Mouse (Mus musculus): ENCODE measurements at regions not wholly inside any gene's neighbourhood (a gene's known extent, or its start where the extent isn't known, plus 50 kb on each side); places are given as distances from the start of the nearest gene placed in this dataset.
A peak's percentile ranks its signal among the peaks of the same experiment; 100 is the strongest.

GRCm38 (mm10) chr8:10760231-10760630 is 248.0 kb downstream of the Irs2 start:
- H3K27ac ChIP-seq (ENCODE audit: low read depth, low read length): peak overlapping the region; percentile 70; the same call in 1 of the 2 replicates
- H3K9me3 ChIP-seq (ENCODE audit: control insufficient read depth, low read length): no peaks in the 10 kb centered on the region
- no peak for ATAC-seq
- H3K27me3 ChIP-seq (replicated peaks; ENCODE audit: control insufficient read depth, insufficient read depth, low read length): no peaks in the 10 kb centered on the region; the same call in 1 of the 2 replicates
- 36% methylated on average over 6 of the region's 6 CpGs for WGBS
- peaks cover 14% of the 10 kb centered on the region for H3K4me1 ChIP-seq (ENCODE audit: control insufficient read depth, insufficient read depth, low read depth, low read length)
- H3K4me3 ChIP-seq (ENCODE audit: low read length): no peak overlapping the region
- H3K9ac ChIP-seq (ENCODE audit: low read depth, low read length): no peak overlapping the region
- H3K4me2 ChIP-seq (ENCODE audit: low read length): peak overlapping the region; percentile 8
- H3K36me3 ChIP-seq (ENCODE audit: control insufficient read depth, insufficient read depth, low read length): no peaks in the 10 kb centered on the region

- H3K27me3 ChIP-seq (replicated peaks; ENCODE audit: control insufficient read depth, insufficient read depth, low read length): no peaks in the 10 kb centered on the region; the same call in 1 of the 2 replicates
- H3K9ac ChIP-seq (ENCODE audit: low read depth, low read length): no peak overlapping the region
- 92% methylated on average over 4 of the region's 4 CpGs for WGBS
- H3K36me3 ChIP-seq (ENCODE audit: control insufficient read depth, insufficient read depth, low read length): no peaks in the 10 kb centered on the region
- H3K4me3 ChIP-seq (ENCODE audit: low read length): no peak overlapping the region
- peaks cover 16% of the 10 kb centered on the region for H3K4me1 ChIP-seq (ENCODE audit: control insufficient read depth, insufficient read depth, low read depth, low read length)
- ATAC-seq: no peak
- no peak overlapping the region for H3K27ac ChIP-seq (ENCODE audit: low read depth, low read length)
- no peaks in the 10 kb centered on the region for H3K9me3 ChIP-seq (ENCODE audit: control insufficient read depth, low read length)
- H3K4me2 ChIP-seq (ENCODE audit: low read length): no peak overlapping the region
These were observed 250.1 kb downstream of the Irs2 start for GRCm38 (mm10) chr8:10758151-10758550.

GRCm38 (mm10) chr8:10754986-10755308 is 253.3 kb downstream of the Irs2 start:
- Histone ChIP-seq H3K4me2 (ENCODE audit: low read length) (no peak overlapping the region), H3K27me3 (replicated peaks; ENCODE audit: control insufficient read depth, insufficient read depth, low read length) (no peaks in the 10 kb centered on the region; the same call in 1 of the 2 replicates), H3K4me3 (ENCODE audit: low read length) (no peak overlapping the region), H3K36me3 (ENCODE audit: control insufficient read depth, insufficient read depth, low read length) (no peaks in the 10 kb centered on the region), H3K4me1 (ENCODE audit: control insufficient read depth, insufficient read depth, low read depth, low read length) (peaks cover 4% of the 10 kb centered on the region; the same call in 1 of the 2 replicates), H3K27ac (ENCODE audit: low read depth, low read length) (no peak overlapping the region), H3K9ac (ENCODE audit: low read depth, low read length) (no peak overlapping the region), H3K9me3 (ENCODE audit: control insufficient read depth, low read length) (no peaks in the 10 kb centered on the region)
- WGBS: 73% methylated on average over 4 of the region's 4 CpGs
- no peak for ATAC-seq

GRCm38 (mm10) chr8:10754232-10754985 is 253.8 kb downstream of the Irs2 start:
- no peak overlapping the region for H3K4me2 ChIP-seq (ENCODE audit: low read length)
- ATAC-seq: no peak
- no peaks in the 10 kb centered on the region for H3K36me3 ChIP-seq (ENCODE audit: control insufficient read depth, insufficient read depth, low read length)
- 0 out of 2 replicates have a peak, but pooled peaks cover 2% of the 10 kb centered on the region for H3K4me1 ChIP-seq (ENCODE audit: control insufficient read depth, insufficient read depth, low read depth, low read length)
- H3K9ac ChIP-seq (ENCODE audit: low read depth, low read length): no peak overlapping the region
- WGBS: 51% methylated on average over 13 of the region's 13 CpGs
- no peaks in the 10 kb centered on the region for H3K9me3 ChIP-seq (ENCODE audit: control insufficient read depth, low read length)
- H3K4me3 ChIP-seq (ENCODE audit: low read length): no peak overlapping the region
- no peaks in the 10 kb centered on the region; the same call in 1 of the 2 replicates for H3K27me3 ChIP-seq (replicated peaks; ENCODE audit: control insufficient read depth, insufficient read depth, low read length)
- no peak overlapping the region for H3K27ac ChIP-seq (ENCODE audit: low read depth, low read length)

- H3K36me3 ChIP-seq (ENCODE audit: control insufficient read depth, insufficient read depth, low read length): no peaks in the 10 kb centered on the region
- no peak overlapping the region for H3K9ac ChIP-seq (ENCODE audit: low read depth, low read length)
- 0 out of 2 replicates have a peak, but pooled peaks cover 2% of the 10 kb centered on the region for H3K4me1 ChIP-seq (ENCODE audit: control insufficient read depth, insufficient read depth, low read depth, low read length)
- no peak overlapping the region for H3K4me2 ChIP-seq (ENCODE audit: low read length)
- no peaks in the 10 kb centered on the region; the same call in 1 of the 2 replicates for H3K27me3 ChIP-seq (replicated peaks; ENCODE audit: control insufficient read depth, insufficient read depth, low read length)
- H3K27ac ChIP-seq (ENCODE audit: low read depth, low read length): no peak overlapping the region
- H3K9me3 ChIP-seq (ENCODE audit: control insufficient read depth, low read length): no peaks in the 10 kb centered on the region
- ATAC-seq: no peak
- H3K4me3 ChIP-seq (ENCODE audit: low read length): no peak overlapping the region
- WGBS: 64% methylated on average over 6 of the region's 6 CpGs
These were observed 255.2 kb downstream of the Irs2 start for GRCm38 (mm10) chr8:10753056-10753455.

GRCm38 (mm10) chr8:10747150-10747549 is 261.1 kb downstream of the Irs2 start:
- no peak overlapping the region for H3K4me2 ChIP-seq (ENCODE audit: low read length)
- no peak overlapping the region for H3K4me3 ChIP-seq (ENCODE audit: low read length)
- H3K9me3 ChIP-seq (ENCODE audit: control insufficient read depth, low read length): no peaks in the 10 kb centered on the region
- H3K36me3 ChIP-seq (ENCODE audit: control insufficient read depth, insufficient read depth, low read length): no peaks in the 10 kb centered on the region
- H3K4me1 ChIP-seq (ENCODE audit: control insufficient read depth, insufficient read depth, low read depth, low read length): no peaks in the 10 kb centered on the region
- no peaks in the 10 kb centered on the region for H3K27me3 ChIP-seq (replicated peaks; ENCODE audit: control insufficient read depth, insufficient read depth, low read length)
- ATAC-seq: no peak
- WGBS: 74% methylated on average over 2 of the region's 2 CpGs
- no peak overlapping the region for H3K27ac ChIP-seq (ENCODE audit: low read depth, low read length)
- H3K9ac ChIP-seq (ENCODE audit: low read depth, low read length): no peak overlapping the region

GRCm38 (mm10) chr8:10743241-10743640 is 265.0 kb downstream of the Irs2 start:
- Histone ChIP-seq H3K9ac (ENCODE audit: low read depth, low read length) (no peak overlapping the region), H3K9me3 (ENCODE audit: control insufficient read depth, low read length) (no peaks in the 10 kb centered on the region), H3K36me3 (ENCODE audit: control insufficient read depth, insufficient read depth, low read length) (no peaks in the 10 kb centered on the region), H3K27me3 (replicated peaks; ENCODE audit: control insufficient read depth, insufficient read depth, low read length) (no peaks in the 10 kb centered on the region), H3K27ac (ENCODE audit: low read depth, low read length) (no peak overlapping the region), H3K4me1 (ENCODE audit: control insufficient read depth, insufficient read depth, low read depth, low read length) (no peaks in the 10 kb centered on the region), H3K4me3 (ENCODE audit: low read length) (no peak overlapping the region), H3K4me2 (ENCODE audit: low read length) (no peak overlapping the region)
- 57% methylated on average over 6 of the region's 6 CpGs for WGBS
- no peak for ATAC-seq

GRCm38 (mm10) chr8:10740837-10741236 is 267.4 kb downstream of the Irs2 start:
- H3K9me3 ChIP-seq (ENCODE audit: control insufficient read depth, low read length): no peaks in the 10 kb centered on the region
- no peak overlapping the region for H3K27ac ChIP-seq (ENCODE audit: low read depth, low read length)
- H3K27me3 ChIP-seq (replicated peaks; ENCODE audit: control insufficient read depth, insufficient read depth, low read length): no peaks in the 10 kb centered on the region
- no peak for ATAC-seq
- no peak overlapping the region for H3K9ac ChIP-seq (ENCODE audit: low read depth, low read length)
- no peaks in the 10 kb centered on the region for H3K4me1 ChIP-seq (ENCODE audit: control insufficient read depth, insufficient read depth, low read depth, low read length)
- H3K4me3 ChIP-seq (ENCODE audit: low read length): no peak overlapping the region
- WGBS: 100% methylated on average over 3 of the region's 3 CpGs
- H3K4me2 ChIP-seq (ENCODE audit: low read length): no peak overlapping the region
- H3K36me3 ChIP-seq (ENCODE audit: control insufficient read depth, insufficient read depth, low read length): no peaks in the 10 kb centered on the region

GRCm38 (mm10) chr8:10738486-10739081 is 269.7 kb downstream of the Irs2 start:
- no peak overlapping the region for H3K4me3 ChIP-seq (ENCODE audit: low read length)
- peak; percentile 65 for ATAC-seq
- no peak overlapping the region for H3K4me2 ChIP-seq (ENCODE audit: low read length)
- H3K27me3 ChIP-seq (replicated peaks; ENCODE audit: control insufficient read depth, insufficient read depth, low read length): no peaks in the 10 kb centered on the region
- H3K27ac ChIP-seq (ENCODE audit: low read depth, low read length): peak overlapping the region; percentile 25; the same call in 1 of the 2 replicates
- H3K4me1 ChIP-seq (ENCODE audit: control insufficient read depth, insufficient read depth, low read depth, low read length): no peaks in the 10 kb centered on the region
- H3K36me3 ChIP-seq (ENCODE audit: control insufficient read depth, insufficient read depth, low read length): no peaks in the 10 kb centered on the region
- no peaks in the 10 kb centered on the region for H3K9me3 ChIP-seq (ENCODE audit: control insufficient read depth, low read length)
- H3K9ac ChIP-seq (ENCODE audit: low read depth, low read length): no peak overlapping the region
- WGBS: 28% methylated on average over 11 of the region's 11 CpGs

Measured in hindbrain, embryonic 16.5 days (tissue).